Mouse (Mus musculus): ENCODE measurements around the gene Igsf9.

The Igsf9 gene

DNA sequence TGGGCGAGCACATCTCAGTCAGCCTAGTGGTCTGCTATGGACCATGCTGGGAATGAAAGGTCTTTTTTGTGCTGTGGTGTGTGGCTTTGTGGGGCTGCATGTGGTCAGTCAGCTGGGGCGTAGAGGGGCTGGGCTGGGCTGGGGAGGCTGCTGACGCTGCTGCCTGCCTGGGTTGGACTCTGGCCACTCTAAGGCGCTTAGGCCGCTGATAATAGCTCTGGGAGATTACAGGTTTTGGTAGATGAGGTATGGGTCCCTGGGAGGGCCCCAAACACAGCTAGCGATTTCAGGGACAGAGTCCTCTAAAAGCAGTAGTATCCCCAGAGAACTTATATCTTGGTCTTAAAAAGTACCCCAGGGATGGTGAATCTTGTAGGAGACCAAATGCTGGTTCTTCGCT is 7.2 kb downstream of the Igsf9 start:
- in situ Hi-C loops (cut with MboI; ENCODE audit: unreplicated experiment in 2 of 2): loop anchor here in 1 of 2 experiments (25.0 kb wide), 1 partner anchor 452 kb away; the partner anchor contains the start of gene Vangl2

DNA sequence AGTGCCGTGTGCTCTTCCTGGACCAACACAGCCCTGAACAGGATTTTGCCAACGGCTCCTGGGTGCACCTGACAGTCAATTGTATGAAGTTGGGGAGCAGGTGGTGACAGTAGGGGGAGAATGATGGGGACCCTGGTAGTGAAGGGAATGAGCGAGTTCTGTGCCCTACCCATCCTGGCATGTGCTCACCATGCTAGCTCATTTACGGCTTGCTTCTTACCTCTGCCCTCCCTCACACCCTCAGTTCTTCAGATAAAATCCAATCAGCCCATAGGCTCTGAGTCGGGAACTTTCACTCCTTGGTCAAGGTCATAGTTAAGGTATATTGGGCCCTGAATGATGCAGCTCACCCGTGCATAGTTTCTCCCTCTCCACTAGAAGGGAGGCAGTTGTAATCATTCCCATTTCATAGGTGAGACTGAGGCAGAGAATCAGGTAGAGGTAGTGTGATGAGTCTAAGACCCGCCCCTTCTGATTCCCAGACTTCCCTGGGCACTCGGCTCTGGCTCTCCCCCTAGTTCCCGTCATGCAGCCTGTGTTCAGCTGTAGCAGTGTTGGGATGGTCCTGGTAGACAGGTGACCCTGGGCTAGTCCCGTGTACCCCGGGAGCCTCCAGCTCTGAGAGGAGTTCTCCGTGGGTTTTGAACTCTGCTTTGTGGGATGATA is 8.1 kb downstream of the Igsf9 start:
- in situ Hi-C loops (cut with MboI; ENCODE audit: unreplicated experiment in 2 of 2): loop anchor here (5.0 to 25.0 kb wide), 5 partner anchors 38 to 913 kb away; partner anchors contain the start of genes Dusp23 (in 1 of the 2) and Vangl2 (in 1 of the 2)

- in situ Hi-C loops (cut with MboI; ENCODE audit: unreplicated experiment in 2 of 2): loop anchor here (5.0 to 25.0 kb wide), 5 partner anchors 37 to 912 kb away; partner anchors contain the start of genes Dusp23 (in 1 of the 2) and Vangl2 (in 1 of the 2)
These were observed 8.7 kb downstream of the Igsf9 start for GRCm38 (mm10) chr1:172490261-172490661.

GRCm38 (mm10) chr1:172492047-172492446 is 10.5 kb downstream of the Igsf9 start:
- in situ Hi-C loops (cut with MboI; ENCODE audit: unreplicated experiment in 2 of 2): loop anchor here (5.0 to 25.0 kb wide), 5 partner anchors 35 to 910 kb away; partner anchors contain the start of genes Dusp23 (in 1 of the 2) and Vangl2 (in 1 of the 2)

- in situ Hi-C loops (cut with MboI; ENCODE audit: unreplicated experiment in 2 of 2): loop anchor here (5.0 to 25.0 kb wide), 5 partner anchors 34 to 909 kb away; partner anchors contain the start of genes Dusp23 (in 1 of the 2) and Vangl2 (in 1 of the 2)
These were observed 11.9 kb downstream of the Igsf9 start for GRCm38 (mm10) chr1:172493516-172493915.

DNA sequence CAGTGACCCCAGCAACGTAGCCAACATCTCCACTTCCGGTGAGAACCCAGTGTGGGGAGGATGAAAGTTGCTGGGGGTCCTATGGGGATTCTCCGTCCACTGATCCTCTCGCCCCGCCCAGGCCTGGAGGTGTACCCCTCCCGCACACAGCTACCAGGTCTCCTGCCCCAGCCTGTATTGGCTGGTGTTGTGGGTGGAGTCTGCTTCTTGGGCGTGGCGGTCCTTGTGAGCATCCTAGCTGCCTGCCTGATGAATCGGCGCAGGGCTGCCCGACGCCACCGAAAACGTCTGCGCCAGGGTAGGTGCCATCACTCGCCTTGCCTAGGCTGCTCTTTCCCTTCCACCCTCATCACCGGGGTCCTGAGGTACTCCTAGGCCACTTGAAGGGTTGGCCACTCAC is 14.4 kb downstream of the Igsf9 start:
- in situ Hi-C loops (cut with MboI; ENCODE audit: unreplicated experiment in 2 of 2): loop anchor here in 1 of 2 experiments (25.0 kb wide), 1 partner anchor 459 kb away; the partner anchor contains the start of gene Vangl2

GRCm38 (mm10) chr1:172497428-172497827 is 15.8 kb downstream of the Igsf9 start:
- in situ Hi-C loops (cut with MboI; ENCODE audit: unreplicated experiment in 2 of 2): loop anchor here in 1 of 2 experiments (25.0 kb wide), 1 partner anchor 460 kb away; the partner anchor contains the start of gene Vangl2

DNA sequence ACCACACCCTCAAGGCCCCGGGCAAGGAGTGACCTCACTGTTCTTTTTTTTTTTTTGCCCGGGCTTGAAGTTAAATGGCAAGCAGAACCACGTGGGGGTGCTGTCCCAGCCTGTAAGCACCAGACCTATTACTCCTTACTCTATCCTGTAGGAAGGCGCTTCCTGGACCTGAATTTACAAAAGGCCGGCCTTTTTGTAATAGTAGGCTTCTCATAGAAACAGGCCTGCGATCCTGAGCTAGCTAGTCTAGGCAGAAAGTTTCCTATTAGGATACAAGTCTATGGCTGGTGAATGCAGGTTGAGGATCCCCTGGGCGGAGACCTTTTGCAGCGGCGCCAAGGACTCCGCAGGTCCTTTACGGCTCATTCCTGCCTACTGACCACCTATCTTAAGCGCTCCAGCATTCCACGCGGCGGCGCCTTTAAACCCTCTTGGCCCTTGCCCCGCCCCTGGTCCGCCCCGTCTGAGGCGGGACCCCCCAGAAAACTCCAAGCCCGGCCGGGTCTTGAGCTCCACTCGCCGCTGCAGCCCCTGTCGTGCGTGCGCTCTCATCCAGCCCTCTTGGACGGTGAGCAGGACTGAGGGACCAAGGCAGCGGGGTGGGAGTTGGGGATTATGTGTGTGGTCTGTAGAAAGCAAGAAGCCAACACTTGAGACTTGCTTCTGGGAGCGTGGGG is 18.3 kb downstream of the Igsf9 start, which contains the start of gene Tagln2:
TSS of gene Tagln2 (plus strand) at position 283 of the 677 bp plus-strand sequence.
- in situ Hi-C loops (cut with MboI; ENCODE audit: unreplicated experiment in 2 of 2): loop anchor here (25.0 kb wide), 2 partner anchors 363 to 463 kb away; partner anchors contain the start of genes Dcaf8 (in 2 of the 2), Pex19 (in 2 of the 2) and Vangl2 (in 1 of the 2)

DNA sequence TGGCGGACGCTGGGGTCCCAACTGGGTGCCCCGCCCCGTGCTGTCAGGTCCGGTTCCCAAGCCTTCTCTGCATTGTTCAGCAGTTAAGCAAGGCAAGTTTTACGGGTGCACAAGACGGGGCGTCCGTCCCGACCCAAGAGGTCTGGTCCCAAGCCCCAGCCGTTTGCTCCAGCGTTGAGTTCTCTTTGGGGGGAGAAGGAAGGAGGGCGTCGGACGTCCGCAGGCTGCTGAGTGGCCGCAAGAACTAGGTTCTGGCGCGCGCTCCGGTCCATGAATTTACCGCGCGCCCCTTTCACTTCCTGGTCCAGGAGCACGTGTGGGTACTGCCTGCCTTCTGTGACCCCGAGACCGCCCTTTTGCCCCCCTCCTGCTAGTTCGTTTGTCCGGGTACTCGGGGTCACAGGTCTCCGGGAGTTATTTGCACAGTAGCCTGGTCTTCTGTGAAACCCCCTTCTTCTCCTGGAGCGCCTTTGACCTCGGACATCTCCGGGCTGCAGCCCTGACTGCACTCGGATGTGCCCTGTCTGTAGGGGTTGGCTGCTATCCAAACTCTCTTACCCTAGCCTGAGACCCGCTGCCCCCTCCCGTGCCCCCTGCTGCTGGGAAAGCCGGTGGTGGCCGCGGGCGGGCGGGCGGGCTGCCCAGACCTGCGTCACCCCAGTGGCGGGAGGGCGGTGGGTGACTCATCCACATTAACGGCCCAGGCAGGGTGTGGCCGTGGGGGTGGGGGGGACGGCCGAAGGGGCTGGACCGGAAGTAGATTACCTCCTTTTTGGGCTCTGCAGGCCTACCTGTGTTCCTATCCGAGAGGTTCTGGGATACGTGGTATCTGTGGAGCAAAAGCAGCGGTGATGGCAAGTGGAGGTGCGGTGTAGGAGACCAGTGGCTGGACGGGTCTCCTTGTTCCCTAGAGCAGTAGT is 19.1 kb downstream of the Igsf9 start:
- in situ Hi-C loops (cut with MboI; ENCODE audit: unreplicated experiment in 2 of 2): loop anchor here (25.0 kb wide), 1 partner anchor 363 kb away; the partner anchor contains the start of genes Dcaf8 (in 2 of the 2) and Pex19 (in 2 of the 2)

DNA sequence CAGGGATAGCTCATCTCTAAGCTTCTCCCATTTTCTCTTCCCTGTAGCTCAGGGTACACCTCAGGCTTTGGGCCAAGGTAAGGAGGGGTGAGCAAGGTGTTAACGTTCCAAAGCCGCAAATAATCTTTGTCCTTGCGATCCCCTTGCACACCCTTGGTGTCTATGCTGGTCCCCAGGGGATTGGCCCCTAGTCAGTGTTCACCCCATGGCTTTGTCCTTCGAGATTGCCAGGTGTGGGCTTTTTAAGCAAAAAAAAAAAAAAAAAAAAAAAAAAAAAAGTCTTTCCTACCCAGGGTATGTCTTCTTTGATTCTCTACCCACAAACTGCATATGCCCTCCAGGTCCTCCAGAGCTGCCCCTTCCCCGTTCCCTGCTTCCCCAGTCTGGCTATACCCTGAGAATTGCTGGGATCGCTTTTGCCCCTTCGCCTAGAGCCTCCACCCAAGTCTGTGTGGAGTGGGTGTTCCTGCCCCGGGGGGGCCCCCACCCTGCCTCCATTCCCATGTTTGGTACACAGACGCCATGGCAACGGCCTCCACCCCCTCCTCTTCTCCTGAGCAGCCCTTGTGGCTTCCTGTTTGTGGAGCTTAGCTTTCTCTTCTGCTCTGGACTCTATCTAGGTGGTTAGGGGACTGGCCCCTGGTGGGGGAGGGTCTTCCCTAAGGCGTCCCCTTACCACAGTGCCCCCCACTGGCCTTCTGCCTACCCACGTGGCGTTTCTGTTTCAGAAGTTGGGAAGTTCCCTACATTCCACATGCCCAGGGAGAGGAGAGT is 20.0 kb downstream of the Igsf9 start:
- in situ Hi-C loops (cut with MboI; ENCODE audit: unreplicated experiment in 2 of 2): loop anchor here (25.0 kb wide), 1 partner anchor 364 kb away; the partner anchor contains the start of genes Dcaf8 (in 2 of the 2) and Pex19 (in 2 of the 2)

DNA sequence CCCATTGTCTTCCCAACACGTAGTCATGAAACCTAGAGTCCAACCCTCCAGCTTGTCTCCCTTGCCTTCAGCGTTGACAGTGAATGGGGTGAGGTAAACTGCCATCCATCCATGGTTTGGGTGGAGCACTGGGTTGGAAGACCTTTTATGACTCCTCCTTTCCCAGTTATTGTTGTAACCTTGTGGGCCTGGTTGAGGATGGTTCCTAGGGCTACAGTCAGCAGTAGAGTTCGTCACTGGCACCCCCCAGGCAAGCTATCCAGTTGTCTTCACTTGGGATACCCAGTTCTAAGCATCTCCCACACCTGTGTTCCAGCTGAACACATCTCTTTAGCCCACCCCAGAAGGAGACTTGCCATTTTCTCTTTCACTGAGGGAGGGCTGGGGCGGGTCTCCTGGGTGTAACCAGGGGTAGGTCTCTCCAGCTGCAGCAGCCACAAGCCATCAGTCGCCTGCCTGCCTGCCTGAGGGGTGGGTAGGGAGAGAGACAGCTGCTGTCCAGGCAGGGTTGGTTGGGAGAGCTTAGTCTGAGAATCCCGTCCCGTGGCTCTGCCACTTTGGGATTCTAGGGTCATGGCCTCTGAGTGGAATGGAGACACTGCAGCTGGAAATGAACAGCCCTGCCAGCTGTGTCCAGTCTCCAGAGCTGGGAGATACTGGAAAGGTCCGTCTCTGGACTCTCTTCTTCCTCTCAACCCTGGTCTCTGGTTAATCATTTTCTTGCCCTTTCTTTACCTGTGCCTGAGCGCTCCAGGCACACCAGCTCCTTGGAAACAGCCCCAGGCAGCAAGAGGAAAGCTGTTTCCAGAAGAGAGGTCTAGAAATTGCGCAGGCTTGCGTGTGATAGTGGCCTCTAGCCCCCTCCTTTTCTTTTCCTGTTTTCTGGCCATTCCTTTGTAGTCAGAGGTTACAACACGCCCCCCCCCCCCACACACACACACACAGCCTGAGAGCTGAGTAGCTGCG is 20.8 kb downstream of the Igsf9 start:
- in situ Hi-C loops (cut with MboI; ENCODE audit: unreplicated experiment in 2 of 2): loop anchor here (25.0 kb wide), 1 partner anchor 365 kb away; the partner anchor contains the start of genes Dcaf8 (in 2 of the 2) and Pex19 (in 2 of the 2)

DNA sequence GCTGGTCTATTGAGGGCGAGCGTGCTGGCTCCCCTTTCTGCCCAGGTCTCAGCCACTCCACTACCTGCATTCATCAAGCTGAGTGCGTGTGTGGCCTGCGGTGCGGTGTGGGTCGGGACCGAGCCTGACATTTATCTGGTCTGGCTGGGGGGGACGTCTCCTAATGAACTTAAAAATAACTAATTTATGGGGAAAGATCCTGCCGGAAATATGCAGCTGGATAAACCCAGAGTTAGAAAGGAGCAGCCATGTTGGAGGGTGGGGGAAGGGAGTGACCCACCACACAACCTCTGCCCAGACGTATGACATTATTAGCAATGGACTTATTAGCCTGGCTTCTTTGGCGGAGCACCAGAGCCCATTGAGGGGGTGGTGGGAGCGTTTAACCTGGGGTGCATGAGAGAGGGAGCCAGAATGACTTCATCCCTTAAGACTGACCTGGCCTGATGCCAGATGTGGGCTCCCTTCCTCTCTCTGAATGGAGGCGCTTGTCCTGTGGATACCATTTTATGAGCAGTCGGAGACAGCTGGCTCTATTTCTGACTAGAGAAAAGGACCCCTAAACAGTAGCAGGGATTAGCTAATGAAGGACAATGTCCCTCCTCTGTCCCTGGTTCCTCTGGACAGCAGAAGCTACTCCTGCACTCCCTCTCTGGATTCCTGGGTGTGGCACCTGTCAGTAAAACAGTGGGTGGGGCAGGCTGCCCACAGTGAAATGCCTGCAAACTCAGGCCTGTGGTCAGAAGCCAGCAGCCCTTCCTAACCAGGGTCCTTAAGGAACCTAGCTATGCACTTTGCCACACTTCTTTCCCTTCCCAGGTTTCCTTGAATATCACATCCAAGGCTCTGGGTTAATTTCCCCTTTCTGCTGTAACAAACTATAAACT is 21.8 kb downstream of the Igsf9 start:
- in situ Hi-C loops (cut with MboI; ENCODE audit: unreplicated experiment in 2 of 2): loop anchor here (25.0 kb wide), 1 partner anchor 366 kb away; the partner anchor contains the start of genes Dcaf8 (in 2 of the 2) and Pex19 (in 2 of the 2)

DNA sequence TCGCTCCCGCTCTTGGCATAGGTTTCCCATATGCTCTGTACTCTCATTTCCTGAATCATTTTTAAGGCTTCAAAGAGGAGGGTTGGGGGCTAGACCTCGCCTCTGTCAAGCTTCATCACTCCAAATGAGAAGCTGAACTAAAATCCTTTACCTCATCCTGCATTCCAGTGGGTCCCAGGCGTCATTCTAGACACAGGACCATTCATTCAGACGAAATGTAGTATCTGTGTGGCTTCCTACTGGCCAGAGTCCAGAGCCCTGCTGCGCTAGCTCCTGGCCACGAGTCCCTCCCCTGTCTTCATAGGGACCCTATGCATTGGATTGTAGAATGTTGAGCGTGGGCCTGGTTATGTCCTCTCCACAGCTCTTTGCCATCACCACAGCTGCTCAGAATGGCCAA is 23.2 kb downstream of the Igsf9 start:
- in situ Hi-C loops (cut with MboI; ENCODE audit: unreplicated experiment in 2 of 2): loop anchor here (25.0 kb wide), 1 partner anchor 367 kb away; the partner anchor contains the start of genes Dcaf8 (in 2 of the 2) and Pex19 (in 2 of the 2)

DNA sequence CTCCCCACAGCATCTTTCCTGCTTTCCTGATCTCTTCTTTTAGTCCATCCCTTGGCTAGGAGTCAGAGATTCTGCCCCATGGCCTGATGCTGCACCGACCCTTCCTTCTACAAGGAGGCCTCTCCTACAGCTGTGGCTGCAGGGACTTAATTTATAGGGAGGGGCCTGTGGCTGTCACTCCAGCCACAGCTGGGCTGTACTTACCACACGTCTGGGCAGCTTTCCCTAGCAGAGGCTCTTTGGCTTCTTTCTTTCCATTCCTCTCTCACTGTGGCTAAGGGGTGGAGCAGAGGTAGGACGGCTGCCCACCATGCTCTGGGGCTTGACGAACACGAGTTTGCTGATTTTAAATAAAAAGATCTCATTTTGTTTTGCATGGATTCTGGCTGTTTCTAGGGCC is 25.4 kb downstream of the Igsf9 start:
- in situ Hi-C loops (cut with MboI; ENCODE audit: unreplicated experiment in 2 of 2): loop anchor here (25.0 kb wide), 1 partner anchor 370 kb away; the partner anchor contains the start of genes Dcaf8 (in 2 of the 2) and Pex19 (in 2 of the 2)

DNA sequence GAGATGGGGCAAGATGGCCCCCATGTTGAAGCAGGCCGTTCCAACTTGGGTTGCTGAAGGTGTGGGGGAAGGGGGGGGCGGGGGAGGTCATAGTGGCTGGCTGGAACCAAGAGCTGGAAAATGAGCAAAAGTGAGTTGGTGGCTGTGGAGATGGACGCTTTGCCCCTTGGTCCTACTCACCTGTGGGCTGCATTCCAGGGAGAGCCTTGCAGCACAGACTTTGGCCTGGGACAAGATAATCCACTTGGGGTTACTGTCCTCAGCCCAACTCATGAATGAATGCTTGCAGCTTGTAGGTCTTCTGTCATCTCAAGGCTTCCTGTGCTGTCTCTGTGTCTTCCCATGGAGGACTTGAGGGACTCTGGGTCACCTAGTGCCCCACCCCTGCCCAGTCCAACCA is 26.1 kb downstream of the Igsf9 start:
- in situ Hi-C loops (cut with MboI; ENCODE audit: unreplicated experiment in 2 of 2): loop anchor here (25.0 kb wide), 1 partner anchor 370 kb away; the partner anchor contains the start of genes Dcaf8 (in 2 of the 2) and Pex19 (in 2 of the 2)

- in situ Hi-C loops (cut with MboI; ENCODE audit: unreplicated experiment in 2 of 2): loop anchor here (25.0 kb wide), 1 partner anchor 371 kb away; the partner anchor contains the start of genes Dcaf8 (in 2 of the 2) and Pex19 (in 2 of the 2)
These were observed 26.6 kb downstream of the Igsf9 start for GRCm38 (mm10) chr1:172508172-172508571.
